Mouse (Mus musculus) heart, adult 11 months (tissue): ENCODE measurements at regions not wholly inside any gene's neighbourhood (a gene's known extent, or its start where the extent isn't known, plus 50 kb on each side); places are given as distances from the start of the nearest gene placed in this dataset.
A peak's percentile ranks its signal among the peaks of the same experiment; 100 is the strongest.

Experiments
- DNase-seq: peaks from one replicate; pipeline ENCODE4 v3.0.0; 2022

DNA sequence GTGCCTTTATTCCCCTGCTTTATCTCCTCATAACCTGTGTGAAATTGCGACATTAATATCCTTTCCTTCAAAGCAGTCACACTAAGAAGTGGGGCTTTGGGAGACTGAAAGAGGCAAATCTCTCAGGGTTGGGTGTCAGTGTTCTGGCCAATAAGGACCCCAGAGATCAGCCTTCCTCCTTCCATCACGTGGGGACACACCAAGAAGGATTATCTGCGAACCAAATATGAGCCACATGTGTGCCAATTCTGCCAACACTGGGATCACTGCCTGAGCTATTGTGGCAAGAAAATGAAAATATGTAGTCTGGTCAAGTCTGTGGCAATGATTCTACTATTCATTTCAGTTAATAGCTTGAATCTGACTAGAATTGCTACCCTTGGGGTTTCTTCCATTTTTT is 243.9 kb upstream of the Dab2 start:
- DNase-seq = no peak

DNA sequence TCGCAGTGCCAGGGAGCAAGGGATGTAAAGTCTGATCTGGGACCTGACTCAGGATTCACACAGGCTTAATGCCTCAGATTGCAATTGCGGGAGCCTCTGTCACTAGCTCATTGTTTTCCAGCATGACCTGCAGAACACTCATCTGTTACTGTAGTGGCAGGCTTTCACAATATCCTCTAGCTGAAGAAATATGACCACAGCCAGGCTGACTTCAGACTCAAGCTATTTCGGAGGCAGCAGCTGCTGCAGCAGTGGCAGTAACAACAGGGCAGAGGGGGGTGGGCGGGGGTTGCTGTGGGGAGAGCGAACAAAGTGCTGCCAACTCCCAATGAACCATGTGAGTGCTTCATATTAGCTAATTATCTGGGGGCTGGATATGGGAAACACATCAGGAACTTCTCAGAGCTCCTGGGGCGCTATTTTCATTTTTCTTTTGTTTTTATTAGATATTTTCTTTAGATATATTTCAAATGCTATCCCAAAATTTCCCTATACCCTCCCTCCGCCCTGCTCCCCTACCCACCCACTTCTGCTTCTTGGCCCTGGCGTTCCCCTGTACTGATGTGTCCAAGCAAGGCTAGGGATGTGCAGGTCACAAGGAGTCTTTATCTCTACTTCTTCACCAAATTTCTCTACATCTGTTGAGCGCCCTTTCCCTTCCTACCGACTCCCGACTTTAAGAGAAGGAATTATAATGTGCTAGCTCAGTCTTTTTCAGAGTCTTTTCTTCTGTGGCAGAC is 242.5 kb upstream of the Dab2 start:
- peak; percentile 96 for DNase-seq

DNA sequence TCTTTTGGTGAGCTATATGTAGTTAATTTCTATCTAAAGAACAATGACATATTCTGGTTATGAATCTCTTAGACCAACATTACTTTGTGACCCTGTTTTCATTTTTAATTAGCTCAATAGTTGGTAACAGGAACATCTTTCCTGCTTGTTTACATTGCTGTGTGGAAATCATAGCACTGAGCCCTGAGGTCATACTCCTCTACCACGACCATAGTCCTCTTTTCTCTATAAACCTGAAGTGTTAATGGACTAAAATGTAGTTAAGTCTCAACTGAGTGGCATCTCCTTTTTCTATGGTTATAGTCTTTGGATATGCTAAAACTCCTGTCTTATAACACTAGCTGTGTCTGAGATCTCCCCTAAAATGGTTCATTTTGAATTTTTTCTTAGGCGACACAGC is 240.2 kb upstream of the Dab2 start:
- DNase-seq = no peak

DNA sequence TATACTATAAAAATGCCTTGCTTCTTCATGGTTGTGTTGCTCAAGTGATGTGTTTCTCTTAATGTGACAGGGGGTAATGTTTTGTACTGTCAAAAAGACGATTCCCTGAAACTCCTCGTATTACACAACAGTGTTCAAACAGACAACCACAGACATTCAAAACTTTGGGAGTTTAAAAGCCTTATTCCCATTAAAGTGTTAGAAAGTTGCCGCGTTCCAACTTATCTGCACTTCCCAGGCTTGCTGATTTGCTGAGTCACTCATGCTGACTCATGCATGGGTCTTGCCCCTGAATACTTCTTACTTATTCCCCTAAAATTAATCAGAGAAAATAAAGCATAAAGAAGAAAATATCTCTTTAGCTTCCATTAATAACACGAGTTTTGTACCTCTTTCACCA is 239.8 kb upstream of the Dab2 start:
- DNase-seq = peak; percentile 85

DNA sequence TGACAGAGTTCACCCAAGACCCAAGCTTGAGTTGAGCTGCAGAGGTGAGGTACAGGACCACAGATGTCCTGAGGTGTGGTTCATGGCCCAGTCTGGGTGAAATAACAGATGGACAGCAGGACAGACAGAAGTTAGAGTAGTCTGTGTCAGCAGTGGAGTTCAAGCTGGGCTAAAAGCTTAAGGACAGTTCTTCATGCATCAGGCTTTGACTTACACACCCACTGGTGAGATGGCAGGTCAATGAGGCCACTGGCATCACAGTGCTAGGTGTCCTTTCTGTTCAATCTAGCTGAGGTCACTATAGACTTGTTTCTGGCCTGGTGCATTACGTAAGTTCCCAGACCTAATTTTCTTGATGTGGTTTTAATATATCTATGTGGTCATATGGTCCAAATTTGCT is 238.9 kb upstream of the Dab2 start:
- DNase-seq = no peak

DNA sequence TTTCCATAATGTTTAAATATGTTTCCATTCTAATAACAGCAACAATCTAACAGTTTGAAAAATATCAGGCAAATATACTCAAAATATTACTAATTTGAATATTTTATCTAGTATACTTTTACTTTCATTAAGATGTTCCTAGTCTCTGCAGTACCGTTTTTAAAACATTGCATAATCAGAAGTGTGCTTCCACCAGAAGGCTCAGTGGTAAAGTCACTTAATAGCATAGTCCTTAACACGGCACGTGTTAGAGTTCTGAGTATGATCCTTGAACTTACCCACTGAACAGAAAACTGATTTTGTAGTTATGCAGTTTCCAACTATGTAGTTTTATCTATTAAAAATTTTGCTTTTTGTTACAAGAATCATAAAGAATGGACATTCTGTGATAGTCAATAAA is 234.5 kb upstream of the Dab2 start:
- no peak for DNase-seq

DNA sequence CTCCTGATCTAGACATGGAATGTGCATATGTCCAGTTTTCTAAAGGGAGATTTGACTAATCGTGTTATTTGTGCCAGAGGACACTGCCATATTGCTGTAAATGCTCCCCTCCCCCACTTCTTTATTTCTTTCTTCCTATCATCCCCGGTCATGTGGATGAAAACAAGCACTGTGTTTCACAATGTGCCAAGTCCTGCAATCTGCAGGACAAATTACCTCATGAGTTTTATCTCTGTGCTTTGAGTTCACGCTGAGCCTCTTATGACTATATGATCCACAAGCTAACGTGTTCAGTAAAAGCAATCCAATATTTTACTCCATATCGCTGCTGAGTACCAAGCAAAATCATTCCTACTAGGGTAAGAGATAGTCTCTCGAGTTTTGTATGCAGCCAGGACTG is 232.2 kb upstream of the Dab2 start:
- no peak for DNase-seq

DNA sequence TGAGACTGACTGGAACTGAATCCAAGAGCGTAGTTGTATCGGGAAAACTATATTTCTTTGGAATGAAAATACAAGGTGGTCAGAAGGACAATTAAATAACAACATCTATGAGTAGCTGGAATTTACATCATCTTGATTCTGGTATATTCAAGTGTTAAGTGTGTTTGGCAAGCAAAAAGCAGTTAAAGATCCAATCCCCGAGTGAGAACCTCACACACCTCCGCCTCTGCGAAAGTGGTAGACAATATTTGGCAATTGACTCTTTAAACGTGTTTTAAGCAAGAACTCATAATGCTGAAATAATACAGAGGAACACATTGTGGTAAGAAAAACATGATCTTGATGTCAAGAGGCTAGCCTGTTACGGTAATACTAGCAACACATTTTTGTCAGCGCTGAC is 231.2 kb upstream of the Dab2 start:
- DNase-seq = no peak

DNA sequence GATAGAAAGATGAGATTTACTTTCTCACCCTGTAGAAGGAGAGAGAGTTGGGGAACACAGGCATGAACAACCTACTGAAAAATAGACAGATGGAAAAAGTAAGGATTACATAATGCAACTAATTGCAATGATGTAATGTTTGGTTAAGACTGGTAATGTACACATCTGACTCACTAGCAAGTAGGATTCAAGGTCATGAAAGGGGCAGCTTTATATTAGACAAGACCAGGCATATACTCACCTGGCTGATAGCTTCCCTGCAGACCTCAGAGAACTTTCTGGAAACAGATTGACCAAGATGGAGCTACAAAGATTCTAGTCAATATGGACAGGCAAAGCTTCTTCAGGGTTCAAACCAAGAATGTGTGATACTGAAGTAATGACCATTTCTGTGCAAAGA is 227.7 kb upstream of the Dab2 start:
- DNase-seq = no peak

DNA sequence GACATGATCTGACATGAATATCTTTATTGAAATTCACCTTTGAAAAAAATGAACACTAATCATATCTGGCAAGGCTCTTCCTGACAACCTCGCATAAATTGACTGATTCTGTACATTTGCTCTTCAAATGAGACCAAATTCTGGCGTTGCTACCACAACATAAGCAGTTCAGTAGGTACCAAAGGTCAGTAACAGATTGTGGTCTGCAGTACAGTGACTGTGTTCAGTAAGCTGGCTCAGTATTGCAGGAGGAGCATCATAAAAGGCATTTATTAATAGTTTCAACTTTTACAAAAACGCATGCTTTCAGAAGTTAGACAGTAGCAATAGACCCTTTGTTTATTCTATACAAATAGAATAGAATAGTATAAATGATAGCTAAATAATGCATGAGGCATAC is 226.7 kb upstream of the Dab2 start:
- DNase-seq = no peak

DNA sequence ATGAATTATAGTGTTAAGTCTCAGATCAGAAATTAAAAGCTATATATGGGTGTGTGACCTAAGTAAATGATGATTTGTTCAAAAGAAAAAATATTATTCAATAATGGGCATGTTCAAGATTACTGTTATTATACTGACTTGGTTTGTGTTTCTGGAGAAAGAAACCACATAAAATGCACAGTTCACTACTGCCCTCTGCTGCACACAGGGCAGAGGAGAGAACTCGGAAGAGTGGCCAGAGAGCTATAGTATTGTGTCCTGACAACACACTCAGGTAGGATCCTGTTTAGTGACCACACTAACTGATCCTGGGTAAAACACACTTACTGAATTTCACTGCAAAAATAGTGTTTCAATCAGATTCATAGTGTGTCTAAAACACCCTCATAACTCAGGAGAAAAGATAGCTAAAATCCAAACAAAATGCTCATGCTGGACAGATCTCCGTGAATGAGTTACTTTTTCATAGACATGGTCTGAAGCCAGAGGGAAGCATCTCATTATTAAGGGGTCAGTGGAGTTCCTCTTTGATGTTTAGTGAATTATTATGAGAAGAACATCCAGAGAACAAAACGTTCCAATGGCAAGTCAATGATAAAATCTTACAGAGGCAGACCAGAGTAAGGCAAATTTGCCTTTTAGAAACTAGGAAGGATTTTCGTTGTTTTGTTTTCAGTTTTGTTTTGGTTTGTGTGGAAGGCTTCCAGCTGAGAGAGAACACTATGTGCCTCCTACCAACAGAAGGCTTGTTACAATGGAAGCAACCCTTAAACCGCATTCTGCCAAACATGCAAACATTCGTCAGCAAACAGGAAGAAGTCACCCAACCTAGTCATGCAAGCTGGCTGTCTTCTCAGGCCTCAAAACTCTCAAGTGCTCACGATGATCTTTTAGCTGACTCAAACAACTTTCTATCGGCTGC is 218.6 kb upstream of the Dab2 start:
- peak; percentile 97 for DNase-seq

DNA sequence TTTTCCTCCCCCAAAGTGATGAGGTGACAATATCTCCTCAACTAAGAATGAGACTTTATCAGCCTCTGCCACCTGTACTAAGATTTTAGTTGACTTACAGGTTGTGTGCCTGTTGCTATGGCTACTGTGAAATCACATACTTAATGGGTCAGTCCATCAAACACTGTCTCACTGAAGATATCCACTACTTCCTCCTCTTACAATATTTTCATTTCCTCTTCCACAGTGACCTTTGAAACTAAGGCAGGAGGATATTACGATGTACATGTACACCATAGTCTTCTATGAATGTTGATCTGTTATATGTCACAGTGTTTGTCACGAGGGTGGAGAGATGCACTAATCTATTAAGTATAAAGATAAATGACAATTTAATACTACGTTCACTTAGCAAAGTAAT is 212.4 kb upstream of the Dab2 start:
- no peak for DNase-seq

DNA sequence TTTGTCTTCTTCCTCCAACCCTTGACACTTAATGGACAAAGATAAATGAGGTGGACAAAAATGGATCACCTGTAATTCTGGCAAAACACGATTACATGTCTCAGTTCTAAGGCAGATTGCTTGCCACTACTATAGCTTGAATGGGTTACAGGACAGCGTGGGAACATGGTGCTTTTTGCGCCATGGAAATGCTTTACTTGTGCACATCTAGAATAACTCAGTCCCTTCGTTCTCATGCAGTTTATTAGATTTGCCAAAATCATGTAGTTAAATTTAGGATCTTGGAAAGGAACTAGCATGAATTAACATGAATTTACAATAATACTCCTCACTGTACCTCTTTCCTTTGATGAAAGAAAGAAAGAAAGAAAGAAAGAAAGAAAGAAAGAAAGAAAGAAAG is 211.1 kb upstream of the Dab2 start:
- no peak for DNase-seq

DNA sequence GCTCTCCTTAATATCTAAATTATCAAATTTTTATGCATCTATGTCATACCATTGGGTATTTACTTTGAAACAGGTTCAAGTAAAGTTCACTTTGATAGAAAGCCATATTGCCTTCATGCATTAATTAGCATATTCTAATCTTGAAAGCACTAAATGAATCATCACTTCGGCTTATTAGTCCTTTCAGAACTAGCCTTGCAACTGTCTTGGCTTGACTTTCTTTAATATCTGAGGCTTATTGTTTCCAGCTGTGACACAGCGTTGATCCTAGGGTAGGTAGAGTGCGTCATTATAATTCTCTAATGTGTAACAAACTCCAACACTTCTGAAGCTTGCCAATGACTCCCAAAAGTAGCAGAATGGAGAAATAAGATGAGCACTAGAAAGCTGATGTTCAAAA is 169.9 kb upstream of the Dab2 start:
- DNase-seq = no peak

DNA sequence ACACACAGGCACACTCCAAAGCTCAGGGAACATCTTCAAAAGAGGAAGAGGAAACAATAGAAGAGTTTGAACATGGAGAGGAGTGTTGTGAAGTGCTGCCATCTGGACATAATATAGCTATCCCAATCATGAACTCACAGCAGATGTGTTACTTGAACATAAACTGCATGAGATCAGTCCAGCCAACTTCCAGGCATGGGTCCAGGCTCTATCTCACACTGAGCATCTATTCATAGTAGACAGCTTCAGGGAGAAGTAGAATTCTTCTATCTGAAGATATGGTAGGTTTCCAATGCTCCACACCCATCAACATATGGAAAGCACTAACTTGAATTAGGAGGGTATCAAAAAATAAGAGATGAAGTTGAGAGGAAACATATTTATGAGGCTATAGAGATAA is 167.4 kb upstream of the Dab2 start:
- DNase-seq = peak; percentile 49

DNA sequence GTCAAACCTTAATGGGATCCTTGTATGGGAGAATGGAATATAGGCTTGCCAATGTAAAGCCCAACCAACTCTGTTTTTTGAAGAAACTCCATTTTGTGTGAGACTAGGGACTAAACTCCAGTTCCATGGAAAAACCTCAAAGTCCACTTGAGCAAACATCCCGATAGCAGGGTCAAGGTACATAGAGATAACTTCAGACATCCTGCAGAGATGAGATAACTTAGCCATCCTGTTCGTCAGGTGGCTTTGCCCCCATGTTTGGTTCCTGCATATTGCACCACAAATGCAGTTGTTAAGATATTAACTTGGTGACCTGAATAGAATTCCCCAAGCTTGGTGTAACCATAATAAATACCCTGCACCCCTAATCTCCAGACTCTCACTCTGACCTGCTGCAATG is 154.5 kb upstream of the Dab2 start:
- no peak for DNase-seq

DNA sequence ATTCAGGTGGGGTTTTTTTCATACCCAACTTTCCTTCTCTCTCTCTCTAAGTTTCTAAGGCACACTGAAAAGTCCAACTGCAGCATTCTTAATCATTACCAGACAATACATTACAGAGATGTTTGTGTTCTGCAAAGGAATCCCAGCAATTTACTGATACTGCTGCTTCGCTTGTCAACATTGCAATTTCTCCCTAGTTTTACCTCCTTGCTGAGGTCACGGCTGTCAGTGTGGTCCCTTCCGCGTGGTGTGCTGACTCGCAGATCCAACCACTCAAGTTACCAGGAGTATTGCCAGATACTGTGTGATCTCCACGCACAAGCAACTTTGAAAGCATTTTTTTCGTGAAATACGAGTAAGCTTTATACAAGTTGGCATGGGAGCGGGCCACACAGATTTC is 144.9 kb upstream of the Dab2 start:
- peak; percentile 89 for DNase-seq

DNA sequence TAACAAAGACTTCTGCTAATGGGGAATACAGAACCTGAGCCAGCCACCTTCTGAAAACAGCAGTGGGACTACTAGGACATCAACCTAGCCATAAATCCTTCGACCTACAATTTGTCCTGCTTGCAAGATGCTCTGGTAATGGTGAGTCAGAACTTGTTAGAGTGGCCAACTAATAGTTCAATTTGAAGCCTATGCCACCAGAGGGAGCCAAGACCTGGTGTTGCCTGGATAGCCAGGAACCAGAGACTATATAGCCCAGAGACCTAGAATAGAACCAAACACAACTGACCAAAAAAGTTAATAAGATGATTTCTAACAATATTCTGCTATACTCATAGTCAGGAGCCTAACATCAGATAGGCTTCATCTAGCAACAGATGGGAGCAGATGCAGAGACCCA is 119.3 kb upstream of the Dab2 start:
- no peak for DNase-seq

DNA sequence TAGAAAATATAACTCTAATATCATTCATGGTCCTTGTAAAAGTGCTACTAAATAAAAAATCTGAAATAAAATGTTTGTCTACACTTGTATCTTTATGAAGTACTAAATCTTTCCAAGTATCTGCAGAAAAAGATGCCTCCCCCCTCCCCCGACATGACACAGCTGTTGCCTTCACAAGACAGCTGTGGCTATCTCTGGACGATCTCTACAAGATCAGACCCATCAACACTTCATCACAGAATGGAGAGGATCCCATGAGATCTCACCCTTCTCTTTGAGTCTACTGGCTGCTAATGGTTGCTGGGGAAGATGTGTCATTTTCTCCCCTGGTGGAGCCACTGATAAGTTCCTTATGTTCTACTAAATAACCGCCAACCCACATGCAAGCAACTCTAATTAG is 116.0 kb upstream of the Dab2 start:
- no peak for DNase-seq

DNA sequence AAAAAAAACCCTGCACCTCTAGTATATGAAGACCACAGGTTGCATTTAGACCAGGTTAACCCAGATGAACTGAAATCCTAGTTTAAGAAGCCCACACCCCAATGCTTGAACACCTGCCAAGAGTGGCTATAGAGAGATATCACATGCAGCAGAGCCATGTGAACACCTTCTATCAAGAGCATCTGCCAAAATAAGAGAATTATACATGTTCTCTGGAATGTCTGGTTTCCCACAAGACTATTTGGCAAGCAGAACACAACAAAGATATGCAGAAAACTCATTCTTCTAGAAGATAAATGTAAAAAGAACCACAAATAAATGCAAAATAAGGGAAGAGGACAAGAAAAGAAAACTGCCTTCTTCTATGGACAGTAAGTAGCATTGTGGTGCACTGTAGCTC is 107.7 kb upstream of the Dab2 start:
- no peak for DNase-seq

DNA sequence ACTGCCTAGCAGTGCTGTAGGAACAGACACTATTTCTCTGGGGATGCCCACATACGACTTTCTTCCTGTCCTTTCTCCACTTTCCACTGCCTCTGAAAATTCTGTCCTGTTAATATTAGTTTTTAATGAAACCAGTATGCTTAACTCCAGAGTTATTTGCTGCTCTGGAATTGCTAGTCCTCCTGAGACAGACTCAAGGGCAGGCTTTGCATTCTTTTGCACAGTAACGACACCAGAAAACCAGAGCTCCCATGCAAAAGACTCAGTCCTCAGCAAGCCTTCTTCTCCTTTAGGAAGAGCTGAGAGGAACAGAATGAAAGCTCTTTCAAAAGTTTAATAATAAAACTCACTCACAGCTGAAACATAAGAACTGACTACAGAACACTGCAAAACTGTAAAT is 92.3 kb upstream of the Dab2 start:
- DNase-seq = no peak

DNA sequence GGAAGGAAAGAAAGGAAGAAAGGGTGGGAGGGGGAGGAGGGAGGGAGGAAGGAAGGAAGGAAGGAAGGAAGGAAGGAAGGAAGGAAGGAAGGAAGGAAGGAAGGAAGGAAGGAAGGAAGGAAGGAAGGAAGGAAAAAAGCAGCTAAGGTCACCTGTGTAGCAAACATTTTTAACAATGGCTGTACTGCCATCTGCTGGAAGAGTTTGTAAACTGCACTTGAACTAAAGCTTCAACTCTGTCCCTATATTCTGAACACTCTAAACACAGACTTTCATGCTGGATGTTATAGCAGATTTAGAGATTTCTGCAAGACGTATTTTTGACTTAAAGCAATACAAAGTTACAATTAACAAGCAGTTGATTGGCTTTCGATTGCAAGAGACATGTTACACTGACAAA is 90.3 kb upstream of the Dab2 start:
- DNase-seq = no peak

DNA sequence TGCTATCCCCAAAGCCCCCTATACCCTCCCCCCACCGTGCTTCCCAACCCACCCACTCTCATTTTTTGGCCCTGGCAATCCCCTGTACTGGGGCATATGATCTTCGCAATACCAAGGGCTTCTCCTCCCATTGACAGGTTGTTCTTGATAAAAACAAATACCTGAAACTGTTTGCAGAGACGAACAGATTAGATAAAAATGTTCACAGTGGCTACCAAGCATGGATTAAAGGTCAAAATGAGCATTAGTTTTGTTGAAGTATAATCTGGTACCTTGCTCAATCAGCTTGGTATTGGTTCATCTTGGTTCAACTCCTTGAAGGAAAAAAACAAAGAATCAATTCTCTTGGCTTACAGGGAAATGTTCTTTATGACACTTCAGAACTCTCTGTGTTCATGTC is 81.5 kb upstream of the Dab2 start:
- DNase-seq = no peak

DNA sequence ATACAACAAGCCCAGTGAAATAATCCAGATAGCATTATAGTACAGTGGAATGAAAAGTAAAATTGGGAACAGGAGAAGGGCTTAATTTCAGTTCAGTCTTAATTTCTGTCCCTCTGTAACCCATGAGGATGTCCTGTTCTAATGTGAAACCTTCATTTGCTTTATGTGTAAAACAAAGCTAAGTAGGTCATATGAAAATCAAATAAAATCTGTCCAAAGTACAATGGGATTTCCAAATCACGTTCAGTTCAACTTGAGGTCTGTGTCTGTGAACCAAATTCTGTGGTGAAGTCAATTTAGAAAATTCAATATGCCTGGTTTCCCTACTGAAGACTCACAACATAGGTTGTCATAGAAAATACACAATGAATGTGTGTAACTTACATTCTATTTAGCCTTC is 74.4 kb upstream of the Dab2 start:
- DNase-seq = no peak

DNA sequence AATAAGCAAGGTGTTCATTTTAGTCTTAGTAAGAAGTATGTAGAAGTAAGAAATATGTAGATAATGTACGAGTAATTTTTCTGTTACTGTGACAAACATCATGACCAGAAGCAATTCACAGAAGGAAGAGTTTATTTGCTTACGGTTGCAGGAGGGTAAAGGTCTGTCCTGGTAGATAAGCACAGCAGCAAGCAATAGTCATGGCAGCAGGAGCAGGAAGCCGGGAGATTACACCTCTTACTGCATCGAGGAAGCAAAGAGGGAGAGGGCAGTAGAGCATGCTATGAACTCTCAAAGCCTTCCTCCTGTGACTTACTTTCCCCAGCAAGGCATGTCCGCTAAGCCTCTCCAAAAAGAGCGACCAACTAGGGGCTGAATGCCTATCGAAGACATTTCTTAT is 69.0 kb upstream of the Dab2 start:
- no peak for DNase-seq
